Mouse (Mus musculus) erythroblast, embryonic 14.5 days (primary cell): Measurements from ENCODE around the gene Kcnma1.

Experiments
- GATA1 ChIP-seq: IDR thresholded peaks from 2 replicates; pipeline ENCODE4 v1.6.1; 2012; ENCODE audit warnings: low read length, inconsistent platforms, mixed read lengths
- TAL1 ChIP-seq: IDR thresholded peaks from 3 replicates; pipeline ENCODE4 v1.6.1; 2012; ENCODE audit warnings: low read length, inconsistent platforms, mixed read lengths

DNA sequence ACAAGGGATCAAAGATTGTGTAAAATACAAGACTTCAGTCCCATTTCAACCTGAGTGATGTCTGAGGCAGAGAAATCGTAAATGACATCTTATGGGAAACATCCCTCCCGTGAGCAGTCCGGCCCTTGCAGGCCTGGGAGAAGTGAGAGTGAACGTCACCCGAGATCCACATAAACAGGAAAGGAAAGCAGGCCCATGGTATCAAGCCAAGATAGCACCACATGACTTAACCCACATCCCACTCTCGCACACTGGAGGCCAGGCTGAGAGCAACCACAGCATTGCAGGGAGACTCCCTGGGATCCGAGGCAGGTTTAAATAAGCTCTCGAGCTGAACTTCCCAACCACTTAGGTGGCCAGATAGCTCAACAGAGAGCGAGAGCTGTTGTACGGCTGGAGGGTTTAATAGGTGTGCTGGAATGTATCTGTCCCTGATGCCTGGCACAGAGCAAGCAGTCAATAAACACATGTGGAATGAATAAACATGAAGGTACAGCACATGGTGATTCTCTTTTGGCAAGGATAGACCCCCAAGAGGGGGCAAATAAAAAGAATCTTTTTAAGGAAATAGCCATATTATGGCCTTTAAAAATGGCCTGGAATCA lies 493.1 kb downstream of the Kcnma1 start:
- TF ChIP-seq GATA1 (no peak), TAL1 (no peak)
